22 mouse cellular contexts compared by ENCODE assay signal in the genomic region with DNA sequence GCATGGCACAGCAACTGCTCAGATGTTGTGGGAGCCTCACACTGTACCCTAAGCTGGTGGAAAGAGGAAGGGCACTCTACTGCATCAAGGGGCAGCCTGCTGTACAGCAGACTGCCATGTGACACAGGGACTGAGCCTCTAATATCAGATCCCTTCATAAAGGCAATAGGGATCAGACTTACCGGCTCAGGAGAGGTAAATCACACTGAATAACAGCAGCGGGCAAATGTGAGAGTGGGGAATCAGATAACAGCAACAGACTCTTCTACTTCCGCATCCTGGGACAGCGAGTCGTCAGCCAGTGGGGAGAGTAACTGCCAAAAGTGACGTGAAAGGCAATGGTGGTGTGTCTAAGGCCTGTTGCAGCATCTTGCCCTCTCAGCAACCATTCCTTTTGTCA.
"Had no signal": no experiment of that assay in that cellular context is flagged by ENCODE, and none has a peak within 500 bp of the region (broad histone marks: within the 10 kb centered on the region; RNA-seq: fewer than 3 reads in every experiment).

No protein-coding gene starts in this region.

- H3K4me2 ChIP-seq: kidney, embryonic 15.5 days; limb, embryonic 13.5 days; liver, embryonic 12.5 days; liver, embryonic 15.5 days; lung, embryonic 15.5 days; neural tube, embryonic 12.5 days; neural tube, embryonic 15.5 days had no signal

- DNase-seq: kidney, adult 2 months; kidney, postnatal 10 days; kidney, postnatal 4 days; left cerebral cortex, postnatal 4 days; liver; lung, adult 18-20 months; lung, postnatal 10 days; lung, postnatal 36 days; midbrain, embryonic 14.5 days; right cerebral cortex, adult 18-20 months; right cerebral cortex, postnatal 14 days; right cerebral cortex, postnatal 4 days; thymus, adult 18-20 months; thymus, postnatal 36 days had no signal

- H3K4me3 ChIP-seq: kidney, embryonic 15.5 days; limb, embryonic 13.5 days; liver, embryonic 12.5 days; liver, embryonic 15.5 days; lung, embryonic 15.5 days; neural tube, embryonic 12.5 days; neural tube, embryonic 15.5 days had no signal

- H3K27me3 ChIP-seq: kidney, embryonic 15.5 days; liver, embryonic 12.5 days; liver, embryonic 15.5 days; lung, embryonic 15.5 days; neural tube, embryonic 12.5 days; neural tube, embryonic 15.5 days had no signal

- H3K9ac ChIP-seq: kidney, embryonic 15.5 days; limb, embryonic 13.5 days; liver, embryonic 12.5 days; liver, embryonic 15.5 days; lung, embryonic 15.5 days; neural tube, embryonic 12.5 days; neural tube, embryonic 15.5 days had no signal

- H3K4me1 ChIP-seq: kidney, embryonic 15.5 days; liver, embryonic 12.5 days; liver, embryonic 15.5 days; lung, embryonic 15.5 days had no signal

- ATAC-seq: intestine, postnatal 0 days; liver, embryonic 12.5 days had no signal

- H3K9me3 ChIP-seq: kidney, embryonic 15.5 days; limb, embryonic 13.5 days; liver, embryonic 12.5 days; liver, embryonic 15.5 days; lung, embryonic 15.5 days; neural tube, embryonic 12.5 days; neural tube, embryonic 15.5 days had no signal

- H3K36me3 ChIP-seq: kidney, embryonic 15.5 days; limb, embryonic 13.5 days; liver, embryonic 12.5 days; liver, embryonic 15.5 days; lung, embryonic 15.5 days; neural tube, embryonic 12.5 days; neural tube, embryonic 15.5 days had no signal

- H3K27ac ChIP-seq: kidney, embryonic 15.5 days; limb, embryonic 13.5 days; liver, embryonic 12.5 days; liver, embryonic 15.5 days; lung, embryonic 15.5 days; neural tube, embryonic 12.5 days; neural tube, embryonic 15.5 days had no signal
